Mouse (Mus musculus) thymus, postnatal 0 days (tissue): ENCODE data around the gene Ano4. TPM values are rescaled to one million over a fixed set of nuclear protein-coding genes. Genes with fewer than 3 reads are reported as not detected.
A peak's percentile ranks its signal among the peaks of the same experiment; 100 is the strongest.

Experiments
- DNase-seq: peaks from one replicate; pipeline ENCODE4 v3.0.0-alpha.2; 2015; ENCODE audit warnings: low spot score
- polyA plus RNA-seq: library from polyadenylated mRNA; unstranded; fragments of >200 nt; fragmentation: Nextera tagmentation; extraction: Ambion mirVana; gene quantifications from 2 replicates; pipeline ENCODE4 v1.2.1, GENCODE M21; 2015

Ano4 gene
- polyA plus RNA-seq, 1 experiment from 2014 or later: 0.03 TPM

DNA sequence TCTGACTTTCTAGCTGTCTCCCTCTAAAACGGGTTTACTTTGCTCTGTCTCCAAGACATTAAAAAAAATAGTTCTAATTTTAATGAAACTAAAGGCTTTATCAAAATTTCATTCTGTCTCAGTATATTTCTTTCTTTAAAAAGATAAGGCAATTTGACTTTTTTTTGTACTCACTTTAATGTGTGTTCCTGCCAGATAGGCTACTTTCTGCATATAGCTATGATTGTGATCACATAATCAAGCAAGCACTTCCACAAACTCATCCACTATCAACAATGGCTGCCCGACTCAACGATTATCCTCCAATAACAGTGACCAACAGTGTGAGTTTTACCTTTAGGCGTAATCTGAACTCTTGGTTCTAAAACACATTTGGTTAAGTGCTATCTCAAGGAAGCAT is 55.3 kb downstream of the Ano4 start:
- no peak for DNase-seq

DNA sequence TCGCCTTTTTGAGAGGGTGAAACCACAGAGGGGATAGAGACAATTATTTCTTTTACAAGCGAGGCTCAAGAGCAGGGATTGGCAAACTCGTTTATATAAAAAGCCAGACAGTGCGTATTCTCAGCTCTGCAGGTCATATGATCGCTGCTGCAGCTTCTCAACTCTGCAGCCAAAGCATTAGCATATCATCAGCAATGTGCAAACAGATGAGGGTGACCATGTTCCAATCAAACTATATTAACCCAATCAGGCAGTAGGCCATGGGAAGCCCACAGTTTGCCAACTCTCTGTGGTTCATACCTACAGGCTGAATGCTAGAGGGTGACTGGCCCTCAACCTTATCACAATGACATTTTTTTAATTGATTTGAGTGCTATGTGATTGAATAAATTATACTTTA is 64.2 kb downstream of the Ano4 start:
- no peak for DNase-seq

DNA sequence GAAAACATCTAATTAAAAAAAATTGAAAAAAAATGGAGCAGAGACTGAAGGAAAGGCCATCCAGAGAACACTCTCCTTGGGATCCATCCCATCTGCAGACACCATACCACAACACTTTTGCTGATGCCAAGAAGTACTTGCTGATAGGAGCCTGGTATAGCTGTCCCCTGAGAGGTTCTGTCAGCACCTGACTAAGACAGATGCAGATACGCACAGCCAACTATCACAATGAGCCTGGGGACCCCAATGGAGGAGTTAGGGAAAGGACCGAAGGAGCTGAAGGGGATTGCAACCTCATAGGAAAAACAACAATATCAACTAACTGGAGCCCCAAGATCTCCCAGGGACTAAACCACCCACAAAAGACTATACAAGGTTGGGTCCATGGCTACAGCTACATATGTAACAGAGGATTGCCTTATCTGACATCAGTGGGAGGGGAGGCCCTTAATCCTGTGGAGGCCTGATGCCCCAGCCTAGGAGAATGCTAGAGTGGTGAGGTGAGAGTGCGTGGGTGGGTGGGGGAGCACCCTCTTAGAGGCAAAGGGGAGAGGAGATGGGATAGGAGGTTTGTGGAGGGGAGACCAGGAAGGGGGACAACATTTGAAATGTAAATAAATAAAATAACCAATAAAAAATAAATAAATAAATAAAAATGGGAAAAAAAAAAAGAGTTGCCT is 71.4 kb downstream of the Ano4 start:
- no peak for DNase-seq

DNA sequence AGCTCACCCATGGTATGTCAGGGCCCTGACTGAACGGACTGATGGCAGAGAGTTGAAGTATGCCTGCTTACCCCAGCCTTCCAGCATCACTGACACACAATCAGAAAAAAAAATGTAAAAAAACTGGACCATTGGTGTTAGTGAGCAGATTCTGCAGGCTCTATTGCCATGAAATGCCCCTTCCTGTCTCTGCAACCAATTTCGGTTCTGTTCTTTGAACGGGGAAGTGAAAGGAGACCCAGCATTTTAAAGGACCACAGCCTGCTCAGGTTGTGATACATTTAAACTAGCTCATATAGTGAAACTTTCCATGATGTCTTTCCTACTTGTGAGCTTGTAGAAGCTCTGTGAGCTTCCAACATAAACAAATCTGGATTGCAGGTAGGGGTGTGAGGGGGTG is 77.2 kb downstream of the Ano4 start:
- DNase-seq: no peak

DNA sequence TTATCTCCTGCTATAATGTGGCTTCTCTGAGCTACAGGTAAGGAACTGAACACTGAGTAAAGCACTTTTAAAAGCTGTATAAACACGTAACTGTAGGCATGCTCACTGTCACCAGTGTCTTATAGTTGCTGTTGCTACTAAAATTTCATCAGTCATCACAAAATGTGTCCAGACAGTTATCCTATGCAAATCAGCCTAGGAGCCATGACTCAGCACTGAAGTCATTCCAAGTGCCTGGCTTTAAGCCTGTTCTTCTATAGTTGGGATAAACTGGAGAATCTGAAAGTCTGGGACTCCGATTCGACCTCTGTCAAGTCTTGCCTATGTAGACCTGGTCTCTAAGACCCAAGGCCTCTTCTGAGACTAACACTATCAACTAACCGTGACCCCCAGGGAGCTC is 81.2 kb downstream of the Ano4 start:
- DNase-seq: no peak

DNA sequence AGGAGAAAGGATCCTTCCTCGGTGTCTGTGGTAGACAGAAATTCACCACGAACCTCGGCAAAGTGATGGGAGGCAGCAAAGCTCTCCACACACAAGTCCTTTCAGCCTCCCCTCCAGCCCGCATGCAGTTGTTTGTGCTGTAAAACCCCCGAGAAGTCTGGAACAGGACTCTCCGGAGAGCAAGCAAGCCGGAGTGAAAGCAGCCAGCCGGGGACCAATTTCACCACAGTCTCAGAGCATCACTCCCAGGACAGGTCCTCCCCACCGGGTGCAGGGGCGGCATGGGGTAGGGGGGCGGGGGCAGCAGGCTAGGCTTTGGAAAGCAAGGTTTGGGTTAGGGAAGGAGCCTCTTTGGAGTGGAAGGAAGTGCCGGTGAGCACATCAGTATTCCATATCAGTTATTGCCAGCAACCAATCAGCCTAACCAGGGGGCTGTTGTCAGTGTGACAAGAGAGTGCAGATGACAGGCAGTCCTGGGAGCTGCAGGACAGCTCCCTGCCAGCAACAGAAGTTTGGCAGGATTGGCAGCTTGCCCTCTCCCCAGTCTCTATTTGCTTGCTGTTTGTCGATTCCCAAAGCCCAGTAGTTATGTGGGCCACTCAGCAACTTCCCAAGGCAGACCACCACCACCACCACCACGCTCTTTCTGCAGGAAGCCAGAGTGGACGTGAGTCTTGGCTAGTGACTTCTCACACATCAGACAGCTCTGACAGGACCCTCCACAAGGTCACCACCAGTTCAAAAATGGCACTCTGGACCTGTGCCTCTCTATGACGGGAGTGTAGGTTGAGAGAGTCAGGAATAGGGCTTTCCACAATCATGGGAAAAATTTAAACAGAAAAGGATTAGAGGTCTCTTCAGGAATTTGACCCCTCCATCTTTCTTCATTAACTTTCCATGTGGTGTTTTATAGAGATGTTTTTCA is 86.8 kb downstream of the Ano4 start:
- DNase-seq: no peak

DNA sequence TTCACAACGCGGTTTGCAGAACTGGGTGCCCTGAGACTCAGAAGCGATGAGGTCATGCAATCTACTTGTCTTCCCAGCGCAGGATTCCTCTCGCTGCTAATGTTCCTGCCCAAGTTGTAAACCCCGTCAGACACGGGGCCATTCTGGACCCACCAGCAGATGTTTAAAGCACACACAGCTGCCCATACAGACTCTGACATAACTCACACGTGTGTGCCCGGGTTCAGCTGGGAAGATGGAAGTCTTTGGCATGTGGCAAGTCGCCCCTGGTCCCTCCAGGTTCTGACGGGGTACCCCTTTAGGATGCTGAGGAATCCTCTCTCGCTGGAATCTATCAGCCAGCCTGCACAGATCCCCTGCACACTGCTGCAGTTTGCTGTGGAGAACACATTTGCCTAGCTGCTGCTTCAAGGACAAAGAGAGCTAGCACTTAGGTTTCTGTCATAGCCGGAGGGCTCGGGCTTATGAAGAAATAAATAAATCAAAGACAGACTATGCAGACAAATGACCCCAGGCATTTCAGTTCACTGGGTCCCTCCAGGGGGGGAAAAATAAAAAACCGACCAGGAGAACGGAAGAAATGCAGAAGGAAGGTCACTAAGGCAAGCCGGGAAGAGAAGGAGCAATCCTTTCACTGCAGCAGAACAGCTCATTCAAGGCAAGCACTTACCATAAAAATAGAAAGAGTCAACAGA is 87.7 kb downstream of the Ano4 start:
- no peak for DNase-seq

DNA sequence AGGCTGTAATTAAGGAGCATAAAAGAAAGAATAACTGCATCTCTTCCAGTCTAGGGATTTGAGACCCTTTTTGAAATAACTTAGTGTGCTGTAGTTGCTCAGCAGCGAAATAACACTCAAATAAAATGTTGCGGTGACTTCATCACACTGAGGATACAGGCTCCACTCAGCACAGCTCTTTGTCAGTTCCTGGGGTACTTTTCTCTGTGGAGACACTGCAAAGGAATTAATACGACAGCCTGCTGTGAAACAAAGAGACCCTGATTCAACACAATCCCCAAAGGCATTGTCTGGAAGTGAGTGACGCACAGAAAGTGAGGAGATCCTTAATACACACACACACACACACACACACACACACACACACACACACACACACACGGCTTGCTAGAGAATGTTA is 89.8 kb downstream of the Ano4 start:
- DNase-seq: no peak

DNA sequence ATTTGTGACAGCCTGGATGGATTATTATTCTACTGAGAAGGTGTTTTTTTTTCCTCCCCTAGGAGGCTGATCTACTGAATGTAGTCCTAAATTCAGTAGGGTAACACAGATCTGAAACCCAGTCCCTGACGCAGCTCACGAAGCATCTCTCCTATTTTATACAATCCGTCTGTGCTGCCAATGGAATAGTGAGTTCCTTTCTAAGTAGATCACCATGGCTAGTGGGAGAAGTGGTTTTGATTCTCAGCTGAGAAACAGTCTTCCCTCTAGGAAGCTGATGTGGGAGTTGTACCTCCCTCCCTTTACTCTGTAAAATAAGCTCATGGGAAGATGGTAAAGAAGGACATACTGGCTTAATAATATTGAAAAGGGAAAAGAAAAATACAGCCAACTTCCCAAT is 90.8 kb downstream of the Ano4 start:
- no peak for DNase-seq

DNA sequence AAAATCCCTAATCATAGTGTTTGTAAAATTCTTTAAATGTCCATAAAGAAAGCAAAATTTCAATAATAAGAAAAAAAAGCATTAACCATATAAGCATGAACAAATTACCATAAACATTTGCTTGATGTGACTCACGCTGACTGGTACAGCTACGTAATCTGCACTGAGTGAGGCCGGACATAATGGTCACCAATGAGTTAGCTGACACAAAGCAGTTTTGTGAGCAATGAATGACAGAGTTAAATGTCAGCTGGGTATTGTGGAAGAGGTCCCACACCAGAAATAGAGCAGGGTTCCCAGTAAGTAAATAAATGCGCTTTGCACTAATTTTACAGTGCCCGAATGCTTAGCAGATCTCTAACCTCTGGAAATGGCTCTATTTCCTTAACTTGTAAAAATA is 91.9 kb downstream of the Ano4 start:
- no peak for DNase-seq

DNA sequence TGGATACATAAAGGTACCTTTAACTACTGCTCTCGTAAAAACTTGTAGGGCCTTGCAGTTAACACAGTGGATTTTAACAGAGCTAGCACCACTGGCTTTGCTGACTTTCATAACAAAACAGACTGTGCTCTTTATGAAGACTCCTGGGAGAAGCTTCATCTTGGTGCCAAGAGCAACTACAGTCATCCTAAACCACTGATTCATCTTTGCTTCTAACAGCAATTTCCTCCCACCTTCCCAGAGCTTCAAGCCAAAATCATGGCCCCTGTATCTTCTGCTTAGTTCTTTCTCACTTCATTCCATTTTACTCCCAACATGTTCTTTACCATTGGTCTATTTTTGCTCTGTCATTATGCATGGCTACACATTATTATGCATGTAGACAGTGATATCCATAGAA is 100.8 kb downstream of the Ano4 start:
- DNase-seq: no peak

DNA sequence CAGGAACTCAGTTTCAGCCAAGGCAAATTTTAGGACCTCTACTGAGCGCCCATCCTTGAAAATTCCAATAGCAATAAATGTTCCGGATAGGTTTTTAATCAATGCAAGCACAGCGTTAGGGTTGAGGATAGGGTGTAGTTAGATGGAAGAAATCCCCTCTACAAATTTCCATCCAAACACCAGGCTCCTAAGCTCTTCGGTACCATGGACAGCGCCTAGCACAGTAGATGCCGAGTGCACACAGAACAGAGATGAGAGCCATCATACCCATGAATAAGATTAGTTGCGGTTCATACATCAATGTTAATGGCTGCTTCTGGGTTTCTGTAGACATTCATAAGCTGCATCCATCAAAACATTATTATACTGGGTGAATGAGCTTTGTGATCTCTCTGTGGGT is 120.0 kb downstream of the Ano4 start:
- peak; percentile 26 for DNase-seq

DNA sequence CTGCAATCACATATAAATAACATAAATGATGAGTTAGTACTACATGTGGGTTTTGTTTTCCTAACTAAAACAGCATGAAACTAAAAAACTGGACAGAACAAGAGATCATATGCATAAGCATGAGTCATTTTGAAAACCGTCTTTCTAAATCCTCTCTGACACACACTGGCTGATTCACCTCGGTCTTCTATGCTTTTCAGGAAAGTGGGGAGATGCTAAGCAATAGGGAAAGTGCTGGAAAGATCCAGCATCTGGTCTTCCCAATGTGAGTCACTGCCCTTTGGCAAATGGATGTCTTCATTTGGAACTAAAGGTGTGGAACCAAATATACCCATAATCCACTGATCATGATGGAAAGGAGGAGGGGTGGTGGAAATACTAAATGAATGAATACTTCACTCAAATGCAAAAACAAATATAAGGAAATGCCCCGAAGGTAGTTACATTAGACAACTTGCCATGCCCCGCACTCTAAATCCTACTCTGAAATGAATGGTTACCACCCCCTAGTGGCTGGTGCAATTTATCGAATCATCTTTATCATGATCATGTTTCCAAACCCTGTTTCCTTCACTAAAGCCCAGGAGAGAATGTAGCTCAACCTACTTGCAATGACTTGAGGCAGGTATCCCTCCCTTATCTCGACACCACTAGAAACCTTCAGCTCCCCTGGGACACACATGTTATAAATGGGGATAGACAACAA is 122.1 kb downstream of the Ano4 start:
- no peak for DNase-seq

DNA sequence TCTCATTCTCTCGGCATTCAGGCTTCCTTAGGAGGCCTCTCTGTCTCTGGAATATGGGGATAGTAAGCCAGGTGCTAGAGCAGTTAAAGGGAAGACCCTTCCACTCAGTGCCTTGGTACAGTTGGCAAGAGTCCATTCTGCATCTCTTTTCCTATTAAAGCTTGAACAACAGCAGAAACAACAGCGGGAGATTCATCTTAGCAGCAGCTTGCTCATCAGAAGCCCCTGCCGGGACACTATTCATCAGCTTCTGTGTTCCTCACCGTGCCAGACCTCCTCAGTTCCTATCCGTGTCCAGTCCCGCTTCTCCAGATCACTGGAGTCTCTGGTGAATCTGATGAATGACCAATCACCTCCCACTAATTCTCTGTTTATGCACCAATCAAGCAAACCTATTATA is 128.5 kb downstream of the Ano4 start:
- DNase-seq: no peak

DNA sequence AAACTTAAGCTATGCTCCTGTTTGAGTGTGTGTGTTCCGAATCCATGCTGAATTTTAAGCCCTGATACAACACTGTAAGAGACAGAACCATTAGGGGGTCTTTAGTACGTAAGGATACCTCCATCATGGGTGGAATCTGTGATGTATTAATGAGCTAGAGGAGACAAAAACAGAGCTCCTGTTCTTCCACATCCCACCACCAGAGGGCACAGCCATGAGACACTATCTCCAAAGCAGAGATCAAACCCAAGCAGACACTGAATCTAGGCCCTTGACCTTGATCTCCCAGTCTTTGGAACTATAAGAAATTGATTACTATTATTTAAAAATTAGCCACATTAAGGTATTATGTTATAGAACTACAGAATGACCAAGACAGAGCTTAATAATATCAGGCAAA is 138.7 kb downstream of the Ano4 start:
- DNase-seq: peak; percentile 3

DNA sequence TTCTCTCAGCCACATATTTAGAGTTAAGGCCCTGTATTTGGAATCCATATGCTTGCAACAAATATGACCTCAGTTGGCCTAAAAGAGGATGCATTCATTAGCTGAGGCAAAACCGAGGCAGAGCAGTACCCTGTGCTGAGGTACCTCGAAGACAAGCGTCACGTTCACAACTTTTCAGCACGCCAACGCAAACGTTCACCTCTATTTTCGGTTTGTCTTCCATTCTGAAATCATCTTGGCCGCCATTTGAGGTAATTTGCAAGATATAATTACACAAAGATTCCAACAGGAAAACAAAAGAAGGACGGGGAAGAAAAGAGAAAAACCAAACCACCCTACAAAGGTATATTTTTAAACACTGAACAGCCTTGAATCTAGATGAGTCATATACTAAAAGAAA is 148.1 kb downstream of the Ano4 start:
- no peak for DNase-seq

DNA sequence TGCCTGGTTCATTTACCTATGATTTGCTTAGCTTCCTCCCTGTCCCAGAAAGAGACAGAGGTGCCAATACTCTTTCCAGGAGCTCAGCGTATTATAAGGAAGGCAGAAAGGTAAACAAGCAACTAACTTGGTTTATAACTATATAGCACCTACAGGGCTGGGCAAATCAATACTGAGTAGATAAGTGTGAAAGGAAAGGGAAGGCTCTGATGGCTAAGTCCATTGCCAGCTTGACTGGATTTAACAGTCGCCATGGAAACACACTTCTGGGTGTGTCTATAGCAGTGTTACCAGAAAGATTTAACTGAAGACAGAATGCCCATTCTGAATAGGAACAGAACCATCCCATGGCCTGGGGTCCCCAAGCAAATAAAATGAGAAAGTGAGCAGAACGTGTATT is 149.5 kb downstream of the Ano4 start:
- DNase-seq: no peak

DNA sequence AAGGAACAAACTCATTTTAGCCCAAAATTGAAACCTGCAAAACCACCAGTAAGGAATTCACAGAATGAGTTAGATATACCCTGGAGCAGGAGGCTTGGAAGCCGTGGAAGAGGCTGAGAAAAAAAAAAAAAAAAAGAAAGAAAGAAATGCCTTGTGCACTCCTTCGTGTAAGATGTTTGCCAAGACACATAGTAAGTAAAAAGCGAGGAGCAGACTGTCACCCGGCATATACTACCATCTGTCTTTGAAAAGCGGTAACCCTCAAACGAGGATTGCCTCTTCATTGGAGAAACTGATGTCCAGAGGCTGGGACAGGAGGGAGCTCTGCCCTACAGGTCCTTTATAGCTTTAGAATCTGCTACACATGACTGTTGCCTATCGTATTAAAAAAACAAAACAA is 150.1 kb downstream of the Ano4 start:
- no peak for DNase-seq

DNA sequence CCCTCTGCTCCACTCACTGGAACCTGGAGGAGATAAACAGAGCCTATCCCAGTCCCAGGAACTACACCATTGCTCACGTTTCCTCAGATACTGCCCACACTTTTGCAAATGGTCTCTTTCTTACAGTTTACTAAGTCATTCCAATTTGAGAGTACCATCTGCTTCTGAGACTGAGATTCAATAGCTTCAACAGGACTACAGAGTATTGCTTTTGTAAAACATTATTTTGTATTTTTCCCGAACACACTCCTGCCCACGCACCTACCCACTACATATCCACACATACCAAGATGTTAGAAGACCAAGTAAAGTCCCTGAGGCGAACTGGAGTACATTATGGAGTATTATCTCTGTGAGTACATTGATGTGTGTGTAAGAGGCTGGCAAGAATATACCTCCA is 166.6 kb downstream of the Ano4 start:
- DNase-seq: no peak

DNA sequence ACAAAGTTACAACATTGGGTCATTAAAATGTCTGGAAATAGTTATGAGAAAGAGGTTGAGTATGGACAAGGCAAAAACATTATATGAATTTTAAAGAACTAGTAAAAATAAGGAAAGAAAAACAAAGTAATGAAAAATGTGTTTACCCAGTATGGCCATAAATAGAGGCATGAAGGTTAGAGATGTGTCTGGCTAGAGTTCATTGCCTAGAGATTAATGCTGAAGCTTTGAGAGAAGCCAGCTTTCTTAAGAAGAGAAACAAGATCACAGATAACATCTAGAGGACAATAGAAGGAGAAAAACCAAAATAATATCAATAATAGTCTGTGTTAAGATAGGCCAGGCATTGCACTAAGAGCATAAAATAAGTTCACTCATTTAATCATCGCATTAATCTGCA is 180.0 kb downstream of the Ano4 start:
- DNase-seq: no peak

DNA sequence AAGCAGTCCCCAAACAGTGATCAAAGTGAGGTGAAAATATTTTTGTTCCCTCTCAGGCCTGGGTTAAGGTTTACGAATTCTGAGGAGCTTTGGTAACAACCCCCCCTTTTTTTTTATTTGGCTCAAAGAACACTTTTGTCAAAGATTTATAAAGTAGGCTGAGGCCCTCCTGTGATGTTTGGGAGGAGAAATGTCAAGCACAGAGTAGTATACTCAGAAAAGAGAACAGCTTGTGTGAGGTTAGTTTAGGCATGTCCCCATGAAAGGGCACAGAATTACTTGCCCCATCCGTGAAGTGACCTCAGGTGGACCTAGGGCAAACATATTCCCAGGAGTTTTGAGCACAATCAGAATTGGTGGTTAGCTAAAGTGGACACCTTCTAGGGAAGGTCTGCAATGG is 189.1 kb downstream of the Ano4 start:
- DNase-seq: no peak
